Mouse (Mus musculus) erythroblast, adult 5-6 weeks (primary cell): ENCODE results near the gene Gns. TPM values are rescaled to one million over a fixed set of nuclear protein-coding genes. Genes with fewer than 3 reads are reported as not detected.
A peak's percentile ranks its signal among the peaks of the same experiment; 100 is the strongest.

Experiments used
- ATAC-seq: replicated peaks from 2 replicates; pipeline ENCODE4 v1.8.0; 2016; ENCODE audit warnings: moderate number of reproducible peaks, mild to moderate bottlenecking, moderate TSS enrichment, inconsistent platforms; ENCODE audit not compliant: poor library complexity, low FRiP score, severe bottlenecking
- total RNA-seq, 2 experiments: library from RNA; stranded (forward) in 1 of 2; stranded (reverse) in 1 of 2; fragments of 150-400 nt in 1 of 2; fragments of 200-764, 138-1000 nt in 1 of 2; gene quantifications; 2 replicates each; pipeline versions ENCODE4 v1.2.3 to v1.2.4; 2015 to 2017; ENCODE audit warnings: low replicate concordance in 2 of 2

Gns gene
- total RNA-seq, 2 experiments from 2014 or later = 9.6 to 11.6 TPM

DNA sequence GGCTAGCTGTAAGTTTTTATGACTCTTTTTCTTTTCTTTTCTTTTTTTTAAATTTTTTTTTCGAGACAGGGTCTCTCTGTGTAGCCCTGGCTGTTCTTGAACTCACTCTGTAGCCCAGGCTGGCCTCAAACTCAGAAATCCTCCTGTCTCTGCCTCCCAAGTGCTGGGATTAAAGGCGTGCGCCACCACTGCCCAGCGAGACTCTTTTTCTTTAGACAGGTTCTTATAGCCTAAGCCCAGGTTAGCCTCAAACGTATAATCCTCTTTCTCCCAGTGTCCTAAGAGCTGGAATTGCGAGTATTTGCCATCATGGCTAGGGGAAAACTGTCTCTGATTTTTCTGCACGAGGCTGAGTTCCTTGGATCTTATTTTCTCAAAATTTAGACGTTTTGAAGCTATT lies 1.7 kb upstream of the Gns start:
- ATAC-seq = no peak

DNA sequence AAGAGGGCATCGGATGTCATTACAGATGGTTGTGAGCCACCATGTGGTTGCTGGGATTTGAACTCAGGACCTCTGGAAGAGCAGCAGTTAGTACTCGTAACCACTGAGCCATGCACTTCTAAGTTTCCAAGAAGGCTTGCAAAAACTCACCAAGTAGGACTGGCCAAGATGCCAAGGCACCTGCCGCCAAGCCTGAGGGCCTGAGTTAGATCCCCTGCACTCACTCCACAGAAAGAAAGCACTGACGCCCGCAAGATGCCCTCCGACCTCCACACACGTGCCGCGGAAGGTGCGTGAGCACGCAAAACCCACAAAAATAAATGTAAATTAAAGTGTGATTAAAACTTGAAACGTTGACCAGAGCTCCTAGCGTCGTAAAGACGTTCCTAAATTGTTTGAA lies 584 bp upstream of the Gns start:
- ATAC-seq = no peak

DNA sequence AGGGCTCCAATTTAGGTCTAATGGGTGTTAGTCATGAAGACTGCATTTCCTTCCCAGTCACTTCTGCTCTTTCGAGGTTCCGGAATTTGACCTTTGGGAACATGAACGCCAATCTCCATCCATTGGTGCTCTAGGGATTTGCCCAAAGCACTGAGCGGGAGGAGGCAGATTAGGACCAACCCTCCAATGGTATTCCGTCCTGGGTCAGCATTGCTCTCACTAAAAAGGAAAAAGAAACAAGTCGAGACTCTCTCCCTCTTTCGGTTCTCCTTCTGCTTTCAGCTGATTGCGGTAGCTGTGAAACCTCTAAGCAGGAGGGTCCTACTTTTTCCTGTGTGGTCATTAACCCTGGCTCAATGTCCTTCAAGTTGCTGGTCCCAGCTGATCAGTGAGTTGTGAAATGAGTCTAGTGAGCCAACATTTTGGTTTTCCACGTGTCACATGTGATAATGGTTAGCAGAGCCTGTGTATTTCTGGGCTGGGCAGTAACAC lies 937 bp downstream of the Gns start:
- ATAC-seq = no peak

GRCm38 (mm10) chr10:121367271-121367670 lies 2.4 kb downstream of the Gns start:
- no peak for ATAC-seq

DNA sequence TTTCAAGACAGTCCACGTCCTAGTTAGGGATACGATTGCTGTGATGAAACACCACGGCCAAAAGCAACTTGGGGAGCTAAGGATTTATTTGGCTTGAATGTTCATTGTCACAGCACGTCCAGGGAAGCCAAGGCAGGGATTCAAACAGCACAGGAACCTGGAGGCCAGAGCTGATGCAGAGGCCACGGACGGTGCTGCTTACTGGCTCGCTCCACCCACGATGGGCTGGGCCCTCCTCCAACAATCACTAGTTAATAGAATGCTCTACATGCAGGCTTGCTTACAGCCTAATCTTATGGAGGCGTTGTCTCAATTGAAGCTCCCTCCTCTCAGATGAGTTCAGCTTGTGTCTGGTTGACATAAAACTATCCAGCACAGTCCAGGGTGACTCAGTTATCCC lies 2.9 kb downstream of the Gns start:
- ATAC-seq = no peak

GRCm38 (mm10) chr10:121368783-121369465 lies 4.0 kb downstream of the Gns start:
- ATAC-seq = no peak

DNA sequence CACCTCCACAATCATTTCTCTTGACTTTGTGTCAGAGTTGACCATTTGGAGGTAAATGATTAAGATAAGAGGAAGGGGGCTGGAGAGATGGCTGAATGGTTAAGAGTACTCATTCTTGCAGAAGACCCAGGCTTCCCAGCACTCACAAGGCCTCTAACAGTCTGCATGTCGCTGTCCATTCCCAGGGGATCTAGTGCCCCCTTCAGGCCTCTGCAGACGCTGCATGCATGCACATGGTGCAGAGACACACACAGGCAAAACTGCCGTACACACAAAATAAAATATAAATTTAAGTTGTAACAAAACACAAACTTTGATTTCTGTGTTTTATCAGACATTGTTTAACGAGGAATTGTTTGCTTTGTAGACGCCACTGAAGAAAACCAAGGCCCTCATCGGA lies 5.9 kb downstream of the Gns start:
- 0 out of 2 replicates have a peak, but pooled peaks have one; percentile 41 for ATAC-seq

DNA sequence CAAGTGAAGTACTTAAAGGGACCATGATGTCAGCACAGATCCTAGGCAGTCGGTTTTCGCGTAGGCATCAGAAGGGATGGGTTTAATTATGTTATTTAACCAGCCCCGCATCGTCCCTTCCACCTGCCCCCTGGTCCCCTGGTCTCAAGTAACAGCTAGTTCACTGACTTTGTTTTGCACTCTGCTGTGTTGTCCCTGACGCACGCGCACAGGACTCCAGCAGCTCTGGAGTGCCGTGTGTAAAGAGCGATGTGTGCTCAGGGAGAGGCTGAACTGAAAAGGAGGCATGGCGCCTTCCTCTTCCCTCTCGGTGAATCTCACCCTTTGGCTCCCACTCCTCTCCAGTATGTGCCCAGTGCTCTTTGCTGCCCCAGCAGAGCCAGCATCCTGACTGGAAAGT lies 9.1 kb downstream of the Gns start:
- ATAC-seq = no peak

GRCm38 (mm10) chr10:121374693-121375620 lies 10.1 kb downstream of the Gns start:
- ATAC-seq = no peak

- ATAC-seq = no peak
Observed at GRCm38 (mm10) chr10:121375649-121376493, 11.0 kb downstream of the Gns start.

GRCm38 (mm10) chr10:121376530-121377271 lies 11.8 kb downstream of the Gns start:
- ATAC-seq = no peak

GRCm38 (mm10) chr10:121379387-121379786 lies 14.5 kb downstream of the Gns start:
- no peak for ATAC-seq

DNA sequence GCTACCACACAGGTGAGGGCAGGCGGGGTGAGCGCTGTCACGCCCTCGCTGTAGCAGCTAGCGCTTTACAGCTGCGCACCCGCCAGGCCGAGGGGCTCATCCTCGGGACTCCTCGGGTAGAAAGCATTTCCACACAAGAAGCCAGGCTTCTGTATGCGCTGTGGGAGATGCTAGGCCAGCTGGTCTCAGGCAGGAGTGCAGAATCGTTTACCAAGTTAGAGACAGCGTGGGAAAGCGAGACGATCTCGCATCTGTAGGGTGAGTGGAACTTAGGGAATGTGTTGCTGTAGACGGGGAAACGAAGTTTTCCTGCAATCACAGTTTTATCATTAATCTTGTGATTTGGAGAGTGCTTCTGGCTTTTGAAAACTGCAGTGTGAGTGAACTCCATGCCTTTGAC lies 16.4 kb downstream of the Gns start:
- no peak for ATAC-seq

GRCm38 (mm10) chr10:121384710-121385109 lies 19.8 kb downstream of the Gns start:
- ATAC-seq = no peak

DNA sequence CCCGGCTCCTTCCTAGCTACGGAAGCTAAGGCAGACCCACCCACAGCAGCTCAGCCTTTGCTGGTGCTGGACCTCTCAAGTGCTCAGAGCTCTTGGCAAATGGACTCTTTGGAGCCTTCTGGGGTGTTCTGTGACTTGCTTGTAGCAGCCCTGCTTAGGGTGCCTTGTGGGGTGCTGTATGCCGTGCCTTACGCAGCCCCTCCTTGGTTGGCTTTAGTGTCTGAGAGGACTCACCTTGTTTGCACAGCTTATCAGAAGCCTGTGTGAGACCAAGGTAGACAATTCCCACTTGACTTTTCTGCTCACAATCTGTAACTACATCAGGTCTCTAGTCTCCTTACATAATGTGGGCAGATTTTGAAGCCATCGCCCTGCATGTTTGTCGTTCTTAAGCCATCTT lies 20.8 kb downstream of the Gns start:
- no peak for ATAC-seq

GRCm38 (mm10) chr10:121386347-121386746 lies 21.5 kb downstream of the Gns start:
- no peak for ATAC-seq

DNA sequence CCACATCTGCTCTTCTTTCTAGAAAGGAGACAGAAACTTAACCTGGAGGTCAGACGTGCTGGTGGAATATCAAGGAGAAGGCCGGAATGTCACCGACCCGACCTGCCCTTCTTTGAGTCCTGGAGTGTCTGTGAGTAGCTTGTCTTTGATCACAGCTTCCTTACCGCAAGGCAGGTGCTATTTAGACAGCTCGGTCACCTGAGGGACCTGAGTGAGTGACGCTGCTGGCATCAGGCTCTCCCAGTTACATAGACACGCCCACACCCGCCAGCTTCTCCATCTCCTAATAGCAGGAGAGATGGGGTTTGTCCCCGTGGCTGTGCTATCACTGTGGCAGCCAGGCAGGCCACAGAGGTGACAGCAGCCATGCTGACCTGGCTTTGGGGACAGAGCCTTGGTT lies 25.7 kb downstream of the Gns start:
- ATAC-seq = no peak

- ATAC-seq = no peak
Observed at GRCm38 (mm10) chr10:121391901-121392300, 27.0 kb downstream of the Gns start.

GRCm38 (mm10) chr10:121394270-121394669 lies 29.4 kb downstream of the Gns start:
- no peak for ATAC-seq
